Comparison of ENCODE assay signal across 7 mouse cellular contexts in genomic region chr1:84839309-84840017, GRCm38 (mm10). TPM values are rescaled to one million over a fixed set of nuclear protein-coding genes. Genes with fewer than 3 reads are reported as not detected.
DNase-seq lines count a peak whose midpoint lies in the region; ATAC-seq lines count a peak whose summit lies in the region.

Gene Fbxo36, plus strand, starts transcription at chr1:84839841.

- H3K9ac ChIP-seq in embryonic facial prominence, embryonic 11.5 days (replicated peaks; ENCODE audit: low read length) = peak within 1 kb of the TSS; percentile 88
- peak within 1 kb of the TSS; percentile 96 for H3K9ac ChIP-seq in midbrain, embryonic 13.5 days (replicated peaks)

- no peaks in the 10 kb centered on the region for H3K9me3 ChIP-seq in embryonic facial prominence, embryonic 11.5 days (replicated peaks; ENCODE audit: control insufficient read depth, low read length)
- no peaks in the 10 kb centered on the region for H3K9me3 ChIP-seq in limb, embryonic 10.5 days (replicated peaks)
- no peaks in the 10 kb centered on the region for H3K9me3 ChIP-seq in midbrain, embryonic 13.5 days

- H3K36me3 ChIP-seq in embryonic facial prominence, embryonic 11.5 days (replicated peaks; ENCODE audit: control insufficient read depth, insufficient read depth, low read depth, low read length) = no peaks in the 10 kb centered on the region
- 0 out of 2 replicates have a peak, but pooled peaks cover 6% of the 10 kb centered on the region for H3K36me3 ChIP-seq in limb, embryonic 10.5 days
- H3K36me3 ChIP-seq in midbrain, embryonic 13.5 days = peaks cover 4% of the 10 kb centered on the region

- peak; percentile 96 for DNase-seq in adrenal gland, postnatal 14 days
- DNase-seq in embryonic facial prominence, embryonic 11.5 days (ENCODE audit: low spot score) = peak; percentile 95
- peak; percentile 92 for DNase-seq in kidney, adult 11 months
- DNase-seq in limb, embryonic 10.5 days (ENCODE audit: low spot score) = peak; percentile 92
- peak; percentile 87 for DNase-seq in spleen, adult 12 weeks (ENCODE audit: low spot score)

- ATAC-seq in embryonic facial prominence, embryonic 11.5 days (replicated peaks; ENCODE audit: insufficient number of reproducible peaks, low FRiP score, low TSS enrichment, low read depth) = peak; percentile 90
- ATAC-seq in granulocyte monocyte progenitor cell, adult 5-6 weeks (replicated peaks; ENCODE audit: poor library complexity, severe bottlenecking) = peak; percentile 87
- peak; percentile 88 for ATAC-seq in midbrain, embryonic 13.5 days

- H3K27me3 ChIP-seq in embryonic facial prominence, embryonic 11.5 days (ENCODE audit: control insufficient read depth, insufficient read depth, low read length) = no peaks in the 10 kb centered on the region
- H3K27me3 ChIP-seq in limb, embryonic 10.5 days (ENCODE audit: low read depth, poor library complexity, severe bottlenecking) = no peaks in the 10 kb centered on the region
- H3K27me3 ChIP-seq in midbrain, embryonic 13.5 days = no peaks in the 10 kb centered on the region

- H3K4me3 ChIP-seq in embryonic facial prominence, embryonic 11.5 days (ENCODE audit: low read depth, low read length) = peak within 1 kb of the TSS; percentile 78
- H3K4me3 ChIP-seq in limb, embryonic 10.5 days = peak within 1 kb of the TSS; percentile 97
- peak within 1 kb of the TSS; percentile 93 for H3K4me3 ChIP-seq in midbrain, embryonic 13.5 days (replicated peaks)

- peak within 1 kb of the TSS; percentile 66 for H3K4me2 ChIP-seq in embryonic facial prominence, embryonic 11.5 days (ENCODE audit: low read depth, low read length)
- peak within 1 kb of the TSS; percentile 82 for H3K4me2 ChIP-seq in midbrain, embryonic 13.5 days (replicated peaks)

- under 1% methylated on average over 52 of the region's 54 CpGs for WGBS in embryonic facial prominence, embryonic 11.5 days
- WGBS in limb, embryonic 10.5 days = under 1% methylated on average over 53 of the region's 54 CpGs
- WGBS in midbrain, embryonic 13.5 days = under 1% methylated on average over 54 of the region's 54 CpGs

- H3K27ac ChIP-seq in embryonic facial prominence, embryonic 11.5 days (replicated peaks; ENCODE audit: low read depth, low read length) = peak within 1 kb of the TSS; percentile 87
- peak within 1 kb of the TSS; percentile 98 for H3K27ac ChIP-seq in limb, embryonic 10.5 days
- peak within 1 kb of the TSS; percentile 97 for H3K27ac ChIP-seq in midbrain, embryonic 13.5 days

- no peaks in the 10 kb centered on the region for H3K4me1 ChIP-seq in embryonic facial prominence, embryonic 11.5 days (ENCODE audit: control insufficient read depth, insufficient read depth, low read length)
- peaks cover 10% of the 10 kb centered on the region for H3K4me1 ChIP-seq in limb, embryonic 10.5 days
- peaks cover 32% of the 10 kb centered on the region for H3K4me1 ChIP-seq in midbrain, embryonic 13.5 days (replicated peaks)

RNA-seq across cellular contexts. Expression of gene Fbxo36, which starts in this region (rescaled TPM):
- total RNA-seq in adrenal gland, postnatal 14 days (2021) = 6.4 and 7.8 TPM in 2 replicates
- polyA plus RNA-seq in embryonic facial prominence, embryonic 11.5 days (2014; fragmentation: Nextera tagmentation; extraction: Ambion mirVana) = 9.9 and 11.3 TPM in 2 replicates
- 6.5 and 8.7 TPM in 2 replicates for total RNA-seq in granulocyte monocyte progenitor cell, adult 5-6 weeks (2014; fragmentation: Nextera tagmentation)
- 0.41 and 0.78 TPM in 2 replicates for total RNA-seq in granulocyte monocyte progenitor cell, adult 5-6 weeks (2017)
- polyA plus RNA-seq in limb, embryonic 10.5 days (2016; fragmentation: Nextera tagmentation; extraction: Ambion mirVana) = 7.6 and 8.9 TPM in 2 replicates
- 6.5 and 8.5 TPM in 2 replicates for polyA plus RNA-seq in midbrain, embryonic 13.5 days (2015; fragmentation: Nextera tagmentation; extraction: Ambion mirVana)

Comparison
In these comparisons a context has a peak if more than half of its experiments do, and no peak if none do; other contexts are left out.
1. Peak in every context shown above with its lines: DNase-seq, ATAC-seq, H3K4me3 ChIP-seq and H3K27ac ChIP-seq.